In genomic region chrX:164420518-164420917, GRCm38 (mm10) we compare ENCODE assay signal across 8 mouse cellular contexts. TPM values are rescaled to one million over a fixed set of nuclear protein-coding genes. Genes with fewer than 3 reads are reported as not detected.
DNase-seq lines count a peak whose midpoint lies in the region; ATAC-seq and TF ChIP-seq lines count a peak whose summit lies in the region.

No protein-coding gene starts in this region.

- peak overlapping the region; percentile 69 for H3K4me3 ChIP-seq in heart, postnatal 0 days (ENCODE audit: low read depth, low read length)
- H3K4me3 ChIP-seq in bone marrow macrophage, adult 2 months (ENCODE audit: insufficient read depth, low read length): peak overlapping the region; percentile 89
- peak overlapping the region; percentile 52 for H3K4me3 ChIP-seq in hindbrain, embryonic 13.5 days
- H3K4me3 ChIP-seq in midbrain, embryonic 11.5 days (ENCODE audit: low read depth, low read length): peak overlapping the region; percentile 47

- TF ChIP-seq EP300 in heart, postnatal 0 days (IDR thresholded peaks at IDR 0.05; ENCODE audit: low read depth): no peak

- ATAC-seq in heart, postnatal 0 days (ENCODE audit: insufficient read depth, low read depth): no peak
- no peak for ATAC-seq in hindbrain, embryonic 13.5 days (ENCODE audit: low FRiP score)
- no peak for ATAC-seq in midbrain, embryonic 11.5 days (ENCODE audit: low FRiP score)
- ATAC-seq in inflammation-experienced regulatory T-cells, adult 6 months: no peak
- no peak for ATAC-seq in CD4-positive, CD25-positive, alpha-beta regulatory T cell, adult 4 months

- no peaks in the 10 kb centered on the region for H3K27me3 ChIP-seq in heart, postnatal 0 days (ENCODE audit: control insufficient read depth, insufficient read depth, low read length)
- H3K27me3 ChIP-seq in hindbrain, embryonic 13.5 days: no peaks in the 10 kb centered on the region; the same call in 1 of the 2 replicates
- H3K27me3 ChIP-seq in midbrain, embryonic 11.5 days (ENCODE audit: control insufficient read depth, insufficient read depth, low read length): no peaks in the 10 kb centered on the region

- no peak for TF ChIP-seq CTCF in heart, postnatal 0 days (IDR thresholded peaks at IDR 0.05; ENCODE audit: low read depth)
- no peak for TF ChIP-seq CTCF in bone marrow macrophage, adult 2 months (IDR thresholded peaks at IDR 0.05; ENCODE audit: low read depth, low read length)

- H3K36me3 ChIP-seq in heart, postnatal 0 days (replicated peaks; ENCODE audit: control insufficient read depth, insufficient read depth, low read length): 0 out of 2 replicates have a peak, but pooled peaks cover 7% of the 10 kb centered on the region
- no peaks in the 10 kb centered on the region for H3K36me3 ChIP-seq in hindbrain, embryonic 13.5 days
- H3K36me3 ChIP-seq in midbrain, embryonic 11.5 days (ENCODE audit: control insufficient read depth, insufficient read depth, low read length): no peaks in the 10 kb centered on the region

- intact Hi-C loops in heart, postnatal 14 days (cut with DNase I): loop anchor here (10.0 kb wide), 1 partner anchor 346 kb away; the partner anchor contains the start of gene Siah1b

- H3K9me3 ChIP-seq in heart, postnatal 0 days (replicated peaks; ENCODE audit: control insufficient read depth, low read length): no peaks in the 10 kb centered on the region
- no peaks in the 10 kb centered on the region for H3K9me3 ChIP-seq in hindbrain, embryonic 13.5 days
- no peaks in the 10 kb centered on the region for H3K9me3 ChIP-seq in midbrain, embryonic 11.5 days (ENCODE audit: control insufficient read depth, low read length)

- TF ChIP-seq POLR2A in bone marrow macrophage, adult 2 months (IDR thresholded peaks at IDR 0.05; ENCODE audit: borderline replicate concordance, low read depth, low read length): no peak

- H3K4me1 ChIP-seq in heart, postnatal 0 days (ENCODE audit: control insufficient read depth, insufficient read depth): no peaks in the 10 kb centered on the region
- H3K4me1 ChIP-seq in bone marrow macrophage, adult 2 months (ENCODE audit: control insufficient read depth, insufficient read depth, low read length): peaks cover 2% of the 10 kb centered on the region
- peaks cover 7% of the 10 kb centered on the region for H3K4me1 ChIP-seq in hindbrain, embryonic 13.5 days (replicated peaks)
- peaks cover 3% of the 10 kb centered on the region; the same call in 1 of the 2 replicates for H3K4me1 ChIP-seq in midbrain, embryonic 11.5 days (ENCODE audit: control insufficient read depth, insufficient read depth, low read length)

- peak overlapping the region; percentile 73 for H3K4me2 ChIP-seq in heart, postnatal 0 days (ENCODE audit: low read depth, low read length)
- H3K4me2 ChIP-seq in hindbrain, embryonic 13.5 days: peak overlapping the region; percentile 62
- peak overlapping the region; percentile 46 for H3K4me2 ChIP-seq in midbrain, embryonic 11.5 days

- DNase-seq in heart, postnatal 0 days (ENCODE audit: low spot score): no peak
- DNase-seq in heart, postnatal 14 days: no peak
- no peak for DNase-seq in midbrain, embryonic 11.5 days (ENCODE audit: low spot score, missing footprints)
- DNase-seq in right cerebral cortex, postnatal 36 days (ENCODE audit: low spot score in 2 of 2): no peak

- peak overlapping the region; percentile 79 for H3K9ac ChIP-seq in heart, postnatal 0 days (replicated peaks; ENCODE audit: low read depth, low read length)
- H3K9ac ChIP-seq in hindbrain, embryonic 13.5 days: peak overlapping the region; percentile 19; the same call in 1 of the 2 replicates
- peak overlapping the region; percentile 70; the same call in 1 of the 2 replicates for H3K9ac ChIP-seq in midbrain, embryonic 11.5 days (ENCODE audit: low read length)

- H3K27ac ChIP-seq in heart, postnatal 0 days (ENCODE audit: low read depth): no peak overlapping the region
- no peak overlapping the region for H3K27ac ChIP-seq in bone marrow macrophage, adult 2 months (ENCODE audit: insufficient read depth, low read depth, low read length)
- no peak overlapping the region for H3K27ac ChIP-seq in hindbrain, embryonic 13.5 days
- no peak overlapping the region for H3K27ac ChIP-seq in midbrain, embryonic 11.5 days (ENCODE audit: low read depth, low read length)

- WGBS in heart, postnatal 0 days: 36% methylated on average over 3 of the region's 3 CpGs
- 44% methylated on average over 3 of the region's 3 CpGs for WGBS in hindbrain, embryonic 13.5 days
- WGBS in midbrain, embryonic 11.5 days: 64% methylated on average over 3 of the region's 3 CpGs

RNA-seq across cellular contexts. Expression of gene Piga, which starts 0.9 kb away (rescaled TPM):
- total RNA-seq in heart, postnatal 0 days (2014; rRNA removed; ENCODE audit: low replicate concordance): 2.2 and 6.4 TPM in 2 replicates
- 2.7 TPM in 2 replicates for polyA plus RNA-seq in heart, postnatal 0 days (2015; fragmentation: Nextera tagmentation; extraction: Ambion mirVana)
- 1 to 10 TPM; 3.2 to 3.4 TPM for total RNA-seq in heart, postnatal 14 days (2021)
- 5.8 and 6.2 TPM in 2 replicates for polyA plus RNA-seq in bone marrow macrophage, adult 2 months (2012; ENCODE audit: insufficient read depth, insufficient read length, missing spikeins)
- polyA plus RNA-seq in hindbrain, embryonic 13.5 days (2015; fragmentation: Nextera tagmentation; extraction: Ambion mirVana): 5.7 and 6.4 TPM in 2 replicates
- 15.8 and 17.5 TPM in 2 replicates for polyA plus RNA-seq in midbrain, embryonic 11.5 days (2014; fragmentation: Nextera tagmentation; extraction: Ambion mirVana)
- 1 to 10 TPM; 5.6 to 6.3 (median 5.8) TPM for polyA plus RNA-seq in inflammation-experienced regulatory T-cells, adult 6 months (2017; shearing (Covaris generic))
- 1 to 10 TPM; 7.7 to 8.3 TPM for polyA plus RNA-seq in CD4-positive, CD25-positive, alpha-beta regulatory T cell, adult 4 months (2017; shearing (Covaris generic))

RNA-seq across cellular contexts. Expression of gene Asb11, which starts 16.3 kb away (rescaled TPM):
- 137 and 155 TPM in 2 replicates for total RNA-seq in heart, postnatal 0 days (2014; rRNA removed; ENCODE audit: low replicate concordance)
- 101 and 102 TPM in 2 replicates for polyA plus RNA-seq in heart, postnatal 0 days (2015; fragmentation: Nextera tagmentation; extraction: Ambion mirVana)
- 100 to 1,000 TPM in 1 of 2 experiments, 10 to 100 TPM in 1; 49.4 to 111 TPM for total RNA-seq in heart, postnatal 14 days (2021)
- not detected in 2 replicates for polyA plus RNA-seq in bone marrow macrophage, adult 2 months (2012; ENCODE audit: insufficient read depth, insufficient read length, missing spikeins)
- polyA plus RNA-seq in hindbrain, embryonic 13.5 days (2015; fragmentation: Nextera tagmentation; extraction: Ambion mirVana): not detected in 2 replicates
- polyA plus RNA-seq in midbrain, embryonic 11.5 days (2014; fragmentation: Nextera tagmentation; extraction: Ambion mirVana): not detected in 2 replicates
- not detected for polyA plus RNA-seq in inflammation-experienced regulatory T-cells, adult 6 months (2017; shearing (Covaris generic))
- not detected for polyA plus RNA-seq in CD4-positive, CD25-positive, alpha-beta regulatory T cell, adult 4 months (2017; shearing (Covaris generic))

RNA-seq across cellular contexts. Expression of gene Vegfd, which starts 47.3 kb away (rescaled TPM):
- 0.08 and 2.0 TPM in 2 replicates for total RNA-seq in heart, postnatal 0 days (2014; rRNA removed; ENCODE audit: low replicate concordance)
- polyA plus RNA-seq in heart, postnatal 0 days (2015; fragmentation: Nextera tagmentation; extraction: Ambion mirVana): 1.6 and 2.0 TPM in 2 replicates
- total RNA-seq in heart, postnatal 14 days (2021): 1 to 10 TPM; 1.9 to 2.4 TPM
- polyA plus RNA-seq in bone marrow macrophage, adult 2 months (2012; ENCODE audit: insufficient read depth, insufficient read length, missing spikeins): 0.27 TPM in 1 of 2 replicates, not detected in the other
- 0.52 and 0.74 TPM in 2 replicates for polyA plus RNA-seq in hindbrain, embryonic 13.5 days (2015; fragmentation: Nextera tagmentation; extraction: Ambion mirVana)
- 0.79 and 1.0 TPM in 2 replicates for polyA plus RNA-seq in midbrain, embryonic 11.5 days (2014; fragmentation: Nextera tagmentation; extraction: Ambion mirVana)
- not detected for polyA plus RNA-seq in inflammation-experienced regulatory T-cells, adult 6 months (2017; shearing (Covaris generic))
- polyA plus RNA-seq in CD4-positive, CD25-positive, alpha-beta regulatory T cell, adult 4 months (2017; shearing (Covaris generic)): not detected

Comparison
In these comparisons a context has a peak if more than half of its experiments do, and no peak if none do; other contexts are left out.
1. H3K9ac ChIP-seq: peak in every context shown above with its lines; median percentile 79 in heart, postnatal 0 days; 70 in midbrain, embryonic 11.5 days; 19 in hindbrain, embryonic 13.5 days.
2. RNA of gene Asb11, which starts 16.3 kb away (polyA plus RNA-seq): 101 to 102 TPM in heart, postnatal 0 days; not detected in hindbrain, embryonic 13.5 days, not detected in bone marrow macrophage, adult 2 months, not detected in midbrain, embryonic 11.5 days, not detected in inflammation-experienced regulatory T-cells, adult 6 months and not detected in CD4-positive, CD25-positive, alpha-beta regulatory T cell, adult 4 months; every median in the first group is over 10 times any median in the second.
3. Peak in every context shown above with its lines, with median percentiles within 50 percentile points of each other: H3K4me2 ChIP-seq and H3K4me3 ChIP-seq.